Mouse (Mus musculus): ENCODE measurements around the gene Ppm1e.

GRCm38 (mm10) chr11:87235486-87235872 is 123.3 kb downstream of the Ppm1e start:
- TF ChIP-seq CTCF (IDR thresholded peaks at IDR 0.05; ENCODE audit: extremely low read depth, insufficient read length, insufficient replicate concordance, low read depth, low read length) (no peak), POLR2A (IDR thresholded peaks at IDR 0.05; ENCODE audit: low read depth, low read length) (no peak)

All from small intestine, adult 2 months (tissue).